Mouse (Mus musculus): ENCODE measurements around the gene Rps11. TPM values are rescaled to one million over a fixed set of nuclear protein-coding genes. Genes with fewer than 3 reads are reported as not detected.
A peak's percentile ranks its signal among the peaks of the same experiment; 100 is the strongest.
"Not testable (repeated sequence)": the region's sequence is repeated elsewhere in the genome, so short reads cannot be mapped to it uniquely, and the experiment has no call there.

Gene Rps11
- polyA plus RNA-seq, 1 experiment from 2014 or later: 1,305 TPM

- H3K36me3 ChIP-seq (ENCODE audit: control insufficient read depth, insufficient read depth, low read length): peaks cover 23% of the 10 kb centered on the region
Measured at GRCm38 (mm10) chr7:45118336-45118735, 5.9 kb downstream of the Rps11 start.

DNA sequence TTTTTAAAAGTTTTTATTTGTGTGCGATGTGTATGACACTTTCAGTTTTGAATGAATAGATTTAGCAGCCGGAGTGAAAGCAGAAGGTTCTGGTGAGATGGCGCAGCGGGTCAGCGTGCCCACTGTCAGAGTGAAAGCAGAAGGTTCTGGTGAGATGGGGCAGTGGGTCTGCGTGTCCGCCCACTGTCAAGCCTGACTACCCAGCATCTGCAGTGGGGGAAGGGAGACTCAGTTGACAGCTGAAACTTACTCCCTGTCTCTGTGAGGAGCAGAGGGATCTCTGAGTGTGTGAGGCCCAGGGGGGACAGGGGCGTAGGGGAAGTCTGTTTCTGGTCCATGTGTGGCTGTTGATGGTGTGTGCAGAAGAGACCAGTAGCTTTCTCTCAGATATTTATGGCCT lies 6.7 kb downstream of the Rps11 start:
- 77% methylated on average over 8 of the region's 8 CpGs for WGBS (ENCODE audit: insufficient replicate concordance)
- peaks cover 18% of the 10 kb centered on the region for H3K36me3 ChIP-seq (ENCODE audit: control insufficient read depth, insufficient read depth, low read length)

More at GRCm38 (mm10) chr7:45118336-45118735, 5.9 kb downstream of the Rps11 start:
- no peaks in the 10 kb centered on the region for H3K27me3 ChIP-seq (ENCODE audit: control insufficient read depth, insufficient read depth, low read length)
- H3K9me3 ChIP-seq (replicated peaks; ENCODE audit: control insufficient read depth, low read length): no peaks in the 10 kb centered on the region
- no peak overlapping the region for H3K9ac ChIP-seq (ENCODE audit: low read depth, low read length)
- no peak overlapping the region for H3K27ac ChIP-seq (ENCODE audit: low read depth, low read length)
- ATAC-seq (replicated peaks; ENCODE audit: insufficient number of reproducible peaks, low FRiP score, low TSS enrichment): no peak
- peaks cover 20% of the 10 kb centered on the region for H3K4me1 ChIP-seq (ENCODE audit: control insufficient read depth, insufficient read depth, low read length)
- no peak overlapping the region for H3K4me2 ChIP-seq
- WGBS (ENCODE audit: insufficient replicate concordance): 79% methylated on average over 6 of the region's 6 CpGs
- H3K4me3 ChIP-seq (ENCODE audit: low read depth, low read length): no peak overlapping the region

GRCm38 (mm10) chr7:45113476-45113875 lies 10.8 kb downstream of the Rps11 start:
- no peak overlapping the region for H3K4me3 ChIP-seq (ENCODE audit: low read depth, low read length)
- H3K36me3 ChIP-seq (ENCODE audit: control insufficient read depth, insufficient read depth, low read length): 0 out of 2 replicates have a peak, but pooled peaks cover 2% of the 10 kb centered on the region
- no peak overlapping the region for H3K9ac ChIP-seq (ENCODE audit: low read depth, low read length)
- H3K4me2 ChIP-seq: no peak overlapping the region; the same call in 1 of the 2 replicates
- H3K9me3 ChIP-seq (replicated peaks; ENCODE audit: control insufficient read depth, low read length): no peaks in the 10 kb centered on the region
- H3K4me1 ChIP-seq (ENCODE audit: control insufficient read depth, insufficient read depth, low read length): peaks cover 7% of the 10 kb centered on the region; the same call in 1 of the 2 replicates
- no peaks in the 10 kb centered on the region for H3K27me3 ChIP-seq (ENCODE audit: control insufficient read depth, insufficient read depth, low read length)
- WGBS (ENCODE audit: insufficient replicate concordance): 20% methylated on average over 2 of the region's 2 CpGs
- no peak for ATAC-seq (replicated peaks; ENCODE audit: insufficient number of reproducible peaks, low FRiP score, low TSS enrichment)
- peak overlapping the region; percentile 46; the same call in 1 of the 2 replicates for H3K27ac ChIP-seq (ENCODE audit: low read depth, low read length)

More for the DNA sequence above, 6.7 kb downstream of the Rps11 start:
- Histone ChIP-seq H3K9me3 (replicated peaks; ENCODE audit: control insufficient read depth, low read length) (no peaks in the 10 kb centered on the region), H3K4me2 (no peak overlapping the region), H3K9ac (ENCODE audit: low read depth, low read length) (peak overlapping the region; percentile 30; the same call in 1 of the 2 replicates), H3K4me1 (ENCODE audit: control insufficient read depth, insufficient read depth, low read length) (peaks cover 14% of the 10 kb centered on the region), H3K27ac (ENCODE audit: low read depth, low read length) (no peak overlapping the region), H3K4me3 (ENCODE audit: low read depth, low read length) (no peak overlapping the region), H3K27me3 (ENCODE audit: control insufficient read depth, insufficient read depth, low read length) (no peaks in the 10 kb centered on the region)
- no peak for ATAC-seq (replicated peaks; ENCODE audit: insufficient number of reproducible peaks, low FRiP score, low TSS enrichment)

DNA sequence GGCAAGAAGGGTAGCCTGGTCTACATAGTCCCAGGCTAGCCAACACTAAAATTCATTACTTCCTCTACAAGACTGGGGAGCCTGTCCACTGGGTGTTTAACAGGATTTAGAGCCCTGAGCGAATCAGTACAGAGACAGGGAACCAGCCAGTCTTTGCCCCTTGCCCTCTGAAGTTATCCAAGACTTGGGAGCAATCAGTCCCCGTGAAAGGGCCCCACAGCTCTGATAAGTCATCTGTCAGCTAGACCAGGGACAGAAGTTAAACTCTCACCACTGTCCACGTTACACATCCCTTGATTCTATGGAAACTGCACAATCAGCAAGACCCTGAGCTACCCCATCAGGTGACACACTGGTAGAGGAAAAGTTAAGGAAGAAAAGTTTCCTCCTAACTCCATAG lies 11.7 kb downstream of the Rps11 start:
- Histone ChIP-seq H3K27me3 (ENCODE audit: control insufficient read depth, insufficient read depth, low read length) (no peaks in the 10 kb centered on the region), H3K9me3 (replicated peaks; ENCODE audit: control insufficient read depth, low read length) (no peaks in the 10 kb centered on the region), H3K4me3 (ENCODE audit: low read depth, low read length) (no peak overlapping the region), H3K27ac (ENCODE audit: low read depth, low read length) (no peak overlapping the region), H3K4me2 (no peak overlapping the region), H3K9ac (ENCODE audit: low read depth, low read length) (no peak overlapping the region), H3K36me3 (ENCODE audit: control insufficient read depth, insufficient read depth, low read length) (no peaks in the 10 kb centered on the region), H3K4me1 (ENCODE audit: control insufficient read depth, insufficient read depth, low read length) (peaks cover 7% of the 10 kb centered on the region; the same call in 1 of the 2 replicates)
- ATAC-seq (replicated peaks; ENCODE audit: insufficient number of reproducible peaks, low FRiP score, low TSS enrichment): no peak
- WGBS (ENCODE audit: insufficient replicate concordance): 38% methylated on average over 3 of the region's 3 CpGs

DNA sequence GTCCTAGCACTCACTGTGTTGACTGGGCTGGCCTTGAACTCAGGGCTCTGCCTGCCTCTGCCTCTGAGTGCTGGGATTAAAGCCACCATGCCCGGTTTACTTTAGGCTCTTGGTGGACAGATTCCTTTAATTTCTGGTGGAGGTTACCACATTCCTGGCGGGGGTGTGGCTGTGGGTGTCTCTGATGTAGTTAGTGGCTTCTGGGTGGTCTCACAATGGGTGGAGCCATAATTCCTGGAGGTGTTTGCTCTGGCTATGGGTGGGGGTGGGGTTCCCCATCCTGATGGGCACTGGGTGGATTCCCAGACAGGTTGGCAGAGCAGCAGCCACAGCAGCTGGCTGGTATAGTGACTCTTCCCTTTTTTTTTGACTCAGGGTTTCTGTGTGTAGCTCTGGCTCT lies 12.3 kb downstream of the Rps11 start:
- 60% methylated on average over 2 of the region's 2 CpGs for WGBS (ENCODE audit: insufficient replicate concordance)
- H3K4me1 ChIP-seq (ENCODE audit: control insufficient read depth, insufficient read depth, low read length): peaks cover 7% of the 10 kb centered on the region; the same call in 1 of the 2 replicates
- ATAC-seq (replicated peaks; ENCODE audit: insufficient number of reproducible peaks, low FRiP score, low TSS enrichment): no peak
- no peak overlapping the region for H3K4me2 ChIP-seq
- H3K27ac ChIP-seq (ENCODE audit: low read depth, low read length): no peak overlapping the region
- no peaks in the 10 kb centered on the region for H3K9me3 ChIP-seq (replicated peaks; ENCODE audit: control insufficient read depth, low read length)
- no peaks in the 10 kb centered on the region for H3K36me3 ChIP-seq (ENCODE audit: control insufficient read depth, insufficient read depth, low read length)
- H3K4me3 ChIP-seq (ENCODE audit: low read depth, low read length): no peak overlapping the region
- H3K9ac ChIP-seq (ENCODE audit: low read depth, low read length): no peak overlapping the region
- no peaks in the 10 kb centered on the region for H3K27me3 ChIP-seq (ENCODE audit: control insufficient read depth, insufficient read depth, low read length)

DNA sequence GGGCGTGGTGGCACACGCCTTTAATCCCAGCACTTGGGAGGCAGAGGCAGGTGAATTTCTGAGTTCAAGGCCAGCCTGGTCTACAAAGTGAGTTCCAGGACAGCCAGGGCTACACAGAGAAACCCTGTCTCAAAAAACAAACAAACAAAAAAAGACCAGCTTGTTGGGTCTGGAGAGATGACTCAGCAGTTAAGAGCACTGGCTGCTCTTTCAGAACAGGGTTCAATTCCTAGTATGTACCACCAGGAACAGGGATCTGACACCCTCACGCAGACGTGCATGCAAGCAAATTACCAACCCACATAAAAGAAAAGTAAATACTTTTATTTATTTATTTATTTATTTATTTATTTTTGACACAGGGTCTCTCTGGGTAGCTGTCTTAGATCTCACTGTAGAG lies 14.2 kb downstream of the Rps11 start:
- not testable (repeated sequence) for H3K4me3 ChIP-seq (ENCODE audit: low read depth, low read length); H3K9me3 ChIP-seq (replicated peaks; ENCODE audit: control insufficient read depth, low read length); H3K9ac ChIP-seq (ENCODE audit: low read depth, low read length); H3K27me3 ChIP-seq (ENCODE audit: control insufficient read depth, insufficient read depth, low read length); H3K4me2 ChIP-seq; H3K36me3 ChIP-seq (ENCODE audit: control insufficient read depth, insufficient read depth, low read length); ATAC-seq (replicated peaks; ENCODE audit: insufficient number of reproducible peaks, low FRiP score, low TSS enrichment); H3K4me1 ChIP-seq (ENCODE audit: control insufficient read depth, insufficient read depth, low read length); H3K27ac ChIP-seq (ENCODE audit: low read depth, low read length)
- WGBS (ENCODE audit: insufficient replicate concordance): 85% methylated on average over 4 of the region's 4 CpGs

- Histone ChIP-seq H3K36me3 (ENCODE audit: control insufficient read depth, insufficient read depth, low read length) (no peaks in the 10 kb centered on the region), H3K4me3 (ENCODE audit: low read depth, low read length) (no peak overlapping the region), H3K27me3 (ENCODE audit: control insufficient read depth, insufficient read depth, low read length) (no peaks in the 10 kb centered on the region), H3K4me1 (ENCODE audit: control insufficient read depth, insufficient read depth, low read length) (peaks cover 10% of the 10 kb centered on the region), H3K9ac (ENCODE audit: low read depth, low read length) (no peak overlapping the region), H3K27ac (ENCODE audit: low read depth, low read length) (no peak overlapping the region), H3K4me2 (no peak overlapping the region), H3K9me3 (replicated peaks; ENCODE audit: control insufficient read depth, low read length) (no peaks in the 10 kb centered on the region)
- no peak for ATAC-seq (replicated peaks; ENCODE audit: insufficient number of reproducible peaks, low FRiP score, low TSS enrichment)
- WGBS (ENCODE audit: insufficient replicate concordance): 46% methylated on average over 5 of the region's 5 CpGs
Measured at GRCm38 (mm10) chr7:45107052-45107645, 17.1 kb downstream of the Rps11 start.

- Histone ChIP-seq H3K9ac (ENCODE audit: low read depth, low read length) (no peak overlapping the region), H3K9me3 (replicated peaks; ENCODE audit: control insufficient read depth, low read length) (no peaks in the 10 kb centered on the region), H3K36me3 (ENCODE audit: control insufficient read depth, insufficient read depth, low read length) (no peaks in the 10 kb centered on the region), H3K27me3 (ENCODE audit: control insufficient read depth, insufficient read depth, low read length) (no peaks in the 10 kb centered on the region), H3K4me2 (no peak overlapping the region), H3K4me1 (ENCODE audit: control insufficient read depth, insufficient read depth, low read length) (peaks cover 10% of the 10 kb centered on the region), H3K27ac (ENCODE audit: low read depth, low read length) (no peak overlapping the region), H3K4me3 (ENCODE audit: low read depth, low read length) (no peak overlapping the region)
- 56% methylated on average over 6 of the region's 6 CpGs for WGBS (ENCODE audit: insufficient replicate concordance)
- no peak for ATAC-seq (replicated peaks; ENCODE audit: insufficient number of reproducible peaks, low FRiP score, low TSS enrichment)
Measured at GRCm38 (mm10) chr7:45106441-45106840, 17.8 kb downstream of the Rps11 start.

DNA sequence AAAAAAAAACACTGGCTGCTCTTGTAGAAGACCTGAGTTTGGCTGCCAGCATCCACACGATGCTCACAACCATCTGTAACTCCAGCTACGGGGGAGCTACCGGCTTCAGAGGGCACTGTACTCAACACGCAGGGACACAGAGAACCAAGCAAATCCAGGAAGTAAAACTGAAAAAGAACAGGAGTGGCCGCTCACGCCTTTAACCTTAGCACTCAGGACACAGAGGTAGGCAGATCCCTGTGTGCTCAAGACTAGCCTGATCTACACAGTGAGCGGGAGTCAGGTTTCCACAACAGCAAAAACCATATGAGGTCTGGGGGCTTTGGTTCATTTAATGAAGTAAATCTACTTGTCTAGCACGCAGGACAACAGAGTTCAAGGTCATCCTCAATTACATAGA lies 18.7 kb downstream of the Rps11 start:
- no peak overlapping the region for H3K4me2 ChIP-seq
- H3K4me3 ChIP-seq (ENCODE audit: low read depth, low read length): no peak overlapping the region
- no peaks in the 10 kb centered on the region for H3K36me3 ChIP-seq (ENCODE audit: control insufficient read depth, insufficient read depth, low read length)
- no peaks in the 10 kb centered on the region for H3K27me3 ChIP-seq (ENCODE audit: control insufficient read depth, insufficient read depth, low read length)
- WGBS (ENCODE audit: insufficient replicate concordance): 76% methylated on average over 8 of the region's 8 CpGs
- peaks cover 10% of the 10 kb centered on the region for H3K4me1 ChIP-seq (ENCODE audit: control insufficient read depth, insufficient read depth, low read length)
- no peak for ATAC-seq (replicated peaks; ENCODE audit: insufficient number of reproducible peaks, low FRiP score, low TSS enrichment)
- H3K9me3 ChIP-seq (replicated peaks; ENCODE audit: control insufficient read depth, low read length): no peaks in the 10 kb centered on the region
- no peak overlapping the region for H3K9ac ChIP-seq (ENCODE audit: low read depth, low read length)
- no peak overlapping the region for H3K27ac ChIP-seq (ENCODE audit: low read depth, low read length)

Data from heart, embryonic 11.5 days (tissue).